Mouse (Mus musculus): ENCODE results near the gene Kcnh1.

Kcnh1 gene

GRCm38 (mm10) chr1:192536440-192536839 lies 345.9 kb downstream of the Kcnh1 start:
- DNase-seq: no peak

DNA sequence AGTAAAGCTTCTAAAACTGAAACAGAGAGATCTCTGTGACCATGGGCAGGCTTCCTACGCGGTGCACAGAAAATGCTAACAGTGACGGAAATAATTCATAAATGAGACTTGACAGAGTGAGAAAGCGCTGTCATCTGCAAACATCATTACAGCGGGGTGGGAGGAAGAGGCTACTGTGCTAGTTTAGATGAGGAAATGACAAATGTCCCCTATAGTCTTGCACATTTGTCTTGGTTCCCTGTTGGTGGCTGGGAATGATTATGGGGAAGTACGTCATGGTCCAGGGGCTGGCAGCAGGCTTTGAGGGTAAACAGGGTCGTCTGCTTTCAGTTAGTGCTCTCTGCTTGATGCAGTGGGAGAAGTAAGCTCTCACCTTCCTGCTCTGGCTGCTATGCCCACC lies 346.6 kb downstream of the Kcnh1 start:
- DNase-seq: no peak

DNA sequence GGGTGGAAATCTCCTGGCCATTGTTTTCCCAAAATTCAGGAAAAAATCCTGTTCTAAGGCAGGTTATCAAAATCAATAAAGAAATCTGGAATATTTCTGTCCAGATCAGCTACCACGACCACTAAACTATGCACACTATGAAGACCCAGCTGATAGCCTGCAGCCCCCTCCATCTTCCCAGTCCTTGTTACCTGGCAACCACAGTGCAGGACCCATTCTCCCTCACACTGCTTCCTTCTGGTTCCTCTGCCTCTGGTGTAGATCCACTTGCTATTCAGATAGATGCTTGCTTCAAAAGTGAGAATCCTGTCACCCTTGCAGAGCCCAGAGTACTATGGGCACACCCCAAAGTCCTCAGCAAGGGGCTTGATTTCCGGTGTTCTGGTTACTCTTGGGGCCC lies 351.5 kb downstream of the Kcnh1 start:
- no peak for DNase-seq

- no peak for DNase-seq
Observed at GRCm38 (mm10) chr1:192543686-192544085, 353.1 kb downstream of the Kcnh1 start.

DNA sequence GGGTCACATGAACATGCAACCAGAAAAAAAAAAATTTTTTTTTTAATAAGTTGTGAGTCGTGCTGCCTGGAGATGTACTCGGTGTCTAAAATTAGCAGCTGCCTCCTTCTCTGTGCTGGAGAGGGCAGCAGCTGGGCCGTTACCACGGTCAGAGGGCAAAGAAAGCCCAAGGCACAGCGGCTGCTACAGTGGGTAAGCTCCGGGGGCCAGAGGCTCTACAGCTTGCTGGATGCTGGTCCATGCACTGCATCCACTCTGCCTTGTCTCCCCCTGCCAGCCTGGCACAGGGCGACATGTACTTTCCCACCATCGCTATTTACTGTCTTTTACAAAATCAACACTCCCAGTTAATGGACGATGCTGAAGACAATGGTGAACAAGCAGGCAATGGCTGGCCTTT lies 353.5 kb downstream of the Kcnh1 start:
- DNase-seq: no peak

DNA sequence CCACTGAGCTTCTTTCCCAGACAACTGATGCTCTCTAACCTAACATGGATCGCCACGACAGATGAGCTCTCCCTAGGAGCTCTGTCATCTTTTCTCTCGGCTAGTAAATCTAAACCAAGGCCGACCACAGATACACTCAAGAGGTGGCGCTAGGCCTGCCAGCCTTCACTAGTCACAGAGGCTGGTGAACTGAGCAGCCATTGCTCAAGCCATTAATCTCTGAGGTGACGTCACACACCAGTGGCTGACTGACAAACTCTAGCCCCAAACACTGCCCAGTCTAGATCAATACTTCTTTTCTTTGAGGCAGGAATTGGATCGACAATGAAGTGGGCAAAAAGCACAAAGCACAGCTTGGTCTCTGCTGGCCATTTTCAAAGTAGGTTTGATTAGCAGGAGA lies 354.3 kb downstream of the Kcnh1 start:
- DNase-seq: no peak

DNA sequence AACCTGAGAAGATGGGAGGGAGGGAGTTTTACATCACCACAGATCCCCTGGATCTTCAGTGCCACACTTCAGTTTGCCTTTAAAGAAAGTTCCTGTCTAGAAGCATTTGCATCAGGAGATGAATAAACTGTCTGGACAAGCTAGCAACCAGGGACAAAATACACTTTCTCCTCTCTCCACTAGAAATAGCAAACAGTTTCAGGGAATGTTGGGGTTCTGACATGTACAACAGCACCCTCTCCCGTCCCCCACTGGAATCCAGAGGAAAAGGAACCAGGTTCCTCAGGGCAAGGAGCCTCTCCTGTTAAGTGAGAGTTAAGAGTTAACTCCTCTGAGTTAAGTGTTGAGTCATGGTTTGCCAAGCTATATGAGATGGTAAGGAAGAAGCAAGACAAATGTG lies 356.3 kb downstream of the Kcnh1 start:
- DNase-seq: no peak

DNA sequence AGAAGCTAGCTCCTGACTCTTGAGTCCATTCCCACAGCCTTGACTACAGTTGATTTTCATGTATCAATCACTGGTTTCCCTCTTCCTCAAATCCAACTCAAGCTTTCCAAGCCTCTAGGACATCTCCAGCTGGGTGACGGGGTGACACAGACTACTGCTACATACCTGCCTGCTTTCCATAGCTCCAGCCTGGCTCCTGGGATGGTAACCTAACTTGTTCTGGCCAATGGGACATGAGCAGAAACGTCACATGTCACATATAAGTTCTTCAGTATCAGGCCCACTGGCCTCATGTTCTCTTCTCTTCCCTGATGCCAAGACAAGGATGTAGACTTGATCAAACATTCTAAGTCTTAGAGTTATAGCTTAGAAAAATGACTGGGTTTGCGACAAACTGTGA lies 360.0 kb downstream of the Kcnh1 start:
- DNase-seq: no peak

GRCm38 (mm10) chr1:192555516-192555915 lies 364.9 kb downstream of the Kcnh1 start:
- no peak for DNase-seq

DNA sequence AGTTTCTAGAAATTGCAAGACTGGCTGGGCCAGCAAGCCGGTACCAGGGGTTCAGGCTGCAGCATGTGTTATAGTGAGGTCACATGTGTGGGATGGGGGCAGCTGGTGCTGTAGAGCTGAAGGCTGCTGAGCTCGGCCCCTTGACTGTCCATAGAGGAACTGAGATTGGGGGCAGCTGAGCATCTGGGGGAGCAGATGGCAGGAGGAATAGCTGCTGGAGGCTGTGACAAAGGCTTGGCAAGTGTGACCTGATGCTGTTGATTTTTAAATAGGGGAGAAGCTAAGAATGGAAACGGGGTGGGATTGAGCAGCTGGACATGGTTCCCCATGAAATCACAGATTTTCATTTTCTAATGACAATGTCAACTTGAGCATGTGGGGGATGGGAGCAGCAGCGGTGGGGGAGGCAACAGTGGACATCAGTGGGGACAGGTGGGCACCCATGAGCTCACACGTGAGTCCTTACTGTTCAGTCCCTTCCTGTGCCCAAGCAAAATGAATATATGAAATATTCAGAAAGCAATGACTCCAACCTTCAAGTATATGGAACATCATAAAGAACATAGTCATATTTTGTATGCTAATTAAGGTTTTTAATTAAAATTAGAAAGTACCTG lies 367.5 kb downstream of the Kcnh1 start:
- DNase-seq: no peak

DNA sequence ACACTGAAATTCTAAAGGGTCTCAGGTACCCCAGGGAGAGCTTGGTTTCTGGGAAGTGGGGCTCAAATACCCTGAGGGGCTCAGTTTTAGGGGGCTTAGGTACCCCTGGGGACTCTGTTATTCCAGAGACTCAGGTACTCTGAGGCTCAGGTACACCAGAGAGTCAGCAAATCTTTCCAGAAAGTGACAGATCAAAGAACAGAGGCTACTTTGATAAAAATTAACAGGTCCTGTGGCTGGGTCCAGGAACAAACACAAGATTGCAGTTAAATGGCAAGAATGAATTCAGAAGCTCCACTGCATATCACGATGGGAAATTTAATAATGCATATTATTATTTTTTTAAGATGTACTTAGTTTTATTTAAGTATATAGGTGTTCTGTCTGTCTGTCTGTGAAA lies 368.8 kb downstream of the Kcnh1 start:
- DNase-seq: no peak

Data from thymus, postnatal 25 days (tissue).